Mouse (Mus musculus) kidney, adult 18-20 months (tissue): ENCODE measurements around the gene Higd1a.
A peak's percentile ranks its signal among the peaks of the same experiment; 100 is the strongest.

Source experiments
- DNase-seq: peaks from one replicate; pipeline ENCODE4 v3.0.0; 2021

Gene Higd1a

DNA sequence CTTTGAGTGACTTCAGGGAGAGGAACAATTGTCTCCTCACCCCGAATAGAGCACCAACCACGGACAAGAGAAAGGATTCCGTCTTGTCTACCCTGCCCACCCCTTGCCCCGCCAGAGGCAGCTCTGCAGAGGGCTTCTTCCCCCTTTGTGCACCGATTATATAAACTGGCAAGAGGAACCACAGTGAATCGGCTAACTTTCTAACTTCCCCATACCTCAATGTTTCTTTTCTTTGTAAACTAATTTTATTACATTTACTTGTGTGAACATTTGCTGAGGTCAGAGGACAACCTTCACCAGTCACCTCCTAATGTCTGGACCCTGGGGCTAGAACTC lies at the start of gene Higd1a:
Gene Higd1a, minus strand, starts transcription at position 210 of the 336 bp plus-strand sequence.
- no peak for DNase-seq

DNA sequence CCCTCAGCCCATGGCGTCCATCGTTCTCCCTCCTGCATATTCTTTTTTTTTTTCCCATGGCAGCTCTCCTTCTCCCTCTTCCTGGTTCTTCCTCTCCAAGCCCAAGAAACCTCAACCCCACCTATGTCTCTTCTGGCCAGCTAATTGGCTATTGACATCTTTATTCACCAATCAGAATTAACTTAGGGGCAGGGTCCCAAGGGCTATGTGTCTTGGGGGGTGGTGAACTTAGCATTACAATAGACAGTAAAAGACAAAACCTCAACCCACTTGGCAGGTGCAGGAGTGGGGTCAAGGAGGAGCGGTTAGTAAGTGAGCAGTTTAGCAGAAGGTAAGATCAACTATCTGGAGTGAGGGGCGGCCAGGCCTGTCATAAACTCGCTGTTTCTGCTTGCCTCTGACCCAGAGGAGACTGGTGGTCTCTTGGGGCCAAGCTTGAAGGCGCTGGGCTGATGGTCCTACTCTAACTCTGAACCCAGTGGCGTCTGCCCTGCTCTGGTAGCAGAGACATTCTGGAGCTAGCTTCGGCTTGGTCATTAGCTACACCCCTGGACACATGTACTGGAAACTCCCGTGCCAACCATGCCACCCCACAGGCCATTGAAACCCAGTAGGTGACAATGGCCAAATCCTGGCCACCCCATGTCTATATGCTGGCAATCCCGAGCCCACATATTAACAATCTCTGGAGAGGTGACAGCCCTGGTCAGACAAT lies 49.4 kb upstream of the Higd1a start:
- no peak for DNase-seq

DNA sequence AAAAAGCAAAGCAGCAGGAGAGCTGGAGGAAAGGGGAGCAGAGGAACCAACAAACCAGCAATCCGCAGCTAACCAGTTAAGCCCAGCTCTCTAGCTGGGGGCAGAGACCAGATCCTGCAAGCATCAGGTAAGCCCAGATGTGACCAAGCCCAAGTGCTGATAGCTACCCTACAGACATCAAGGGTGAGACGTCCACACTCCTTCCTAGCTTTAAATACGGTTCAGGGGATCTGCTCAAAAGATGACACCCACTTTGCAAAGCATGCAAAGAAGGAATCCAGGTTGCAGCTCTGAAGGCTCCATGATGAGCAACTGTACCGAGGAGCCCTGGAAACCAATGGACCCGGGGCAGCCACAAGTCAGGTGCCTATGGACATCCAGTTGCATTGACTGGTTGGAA lies 48.3 kb upstream of the Higd1a start:
- DNase-seq: no peak

DNA sequence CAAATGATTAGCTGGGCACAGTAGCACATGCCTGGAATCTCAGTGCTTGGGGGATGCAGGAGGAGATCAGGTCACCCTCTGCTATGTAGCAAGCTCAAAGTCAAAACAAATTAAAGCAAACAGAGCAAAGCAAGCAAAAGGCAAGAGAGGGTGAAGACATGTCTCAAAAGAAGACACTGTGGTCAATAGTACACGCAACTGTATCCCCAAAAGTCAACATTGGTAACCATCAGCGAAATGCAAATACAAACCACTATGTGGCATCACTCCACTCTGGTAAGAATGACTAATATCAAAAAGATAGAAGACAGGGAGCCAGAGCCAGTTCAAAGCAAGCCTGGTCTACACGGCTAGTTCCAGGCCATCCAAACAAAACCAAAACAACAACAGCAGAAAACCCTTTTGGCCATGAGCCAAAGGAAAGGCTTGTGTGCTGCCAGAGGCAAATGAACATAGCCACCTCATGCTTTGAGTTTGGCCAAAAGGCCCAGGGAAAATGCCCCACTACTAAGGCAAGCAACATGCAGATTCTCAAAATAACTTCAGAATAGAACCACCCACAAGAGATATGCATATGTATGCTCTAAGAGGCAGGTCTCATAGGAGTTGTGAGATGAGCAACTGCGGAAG lies 47.5 kb upstream of the Higd1a start:
- DNase-seq: no peak

DNA sequence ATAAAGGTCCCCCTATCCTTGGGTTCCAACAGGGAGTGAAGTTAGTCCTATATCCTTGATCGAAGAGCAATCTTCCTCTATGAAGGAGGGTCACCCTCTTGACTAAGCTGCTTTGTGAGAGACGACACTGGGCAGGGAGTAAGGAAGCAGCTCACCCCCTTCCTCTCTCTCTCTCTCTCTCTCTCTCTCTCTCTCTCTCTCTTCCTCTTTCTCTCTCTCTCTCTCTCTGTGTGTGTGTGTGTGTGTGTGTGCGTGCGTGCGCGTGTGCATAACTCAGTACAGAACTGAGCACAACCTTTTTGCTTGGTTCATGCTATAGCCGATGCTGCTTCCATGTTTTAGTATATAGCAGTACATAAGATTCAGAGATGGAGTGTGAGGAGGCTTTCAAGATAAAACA lies 46.8 kb upstream of the Higd1a start:
- DNase-seq: no peak

DNA sequence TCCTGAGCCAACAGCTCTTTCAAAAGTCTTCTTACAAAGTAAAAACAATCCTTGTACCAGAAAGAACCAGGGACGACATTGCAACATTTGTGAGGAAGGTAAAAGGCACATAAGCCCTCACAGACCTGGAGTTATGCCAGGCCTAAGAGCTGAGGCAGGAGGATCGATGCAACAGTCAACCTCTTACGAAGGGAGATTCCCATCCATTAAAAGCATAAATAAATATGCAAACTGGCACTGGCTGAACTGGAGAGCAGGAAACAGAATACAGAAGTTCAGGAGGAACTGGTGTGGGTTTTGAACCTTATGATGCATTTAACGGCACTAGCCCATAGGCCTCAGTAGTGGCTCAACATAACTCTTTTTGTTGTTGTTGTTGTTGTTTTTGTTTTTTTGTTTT lies 46.2 kb upstream of the Higd1a start:
- DNase-seq: no peak

DNA sequence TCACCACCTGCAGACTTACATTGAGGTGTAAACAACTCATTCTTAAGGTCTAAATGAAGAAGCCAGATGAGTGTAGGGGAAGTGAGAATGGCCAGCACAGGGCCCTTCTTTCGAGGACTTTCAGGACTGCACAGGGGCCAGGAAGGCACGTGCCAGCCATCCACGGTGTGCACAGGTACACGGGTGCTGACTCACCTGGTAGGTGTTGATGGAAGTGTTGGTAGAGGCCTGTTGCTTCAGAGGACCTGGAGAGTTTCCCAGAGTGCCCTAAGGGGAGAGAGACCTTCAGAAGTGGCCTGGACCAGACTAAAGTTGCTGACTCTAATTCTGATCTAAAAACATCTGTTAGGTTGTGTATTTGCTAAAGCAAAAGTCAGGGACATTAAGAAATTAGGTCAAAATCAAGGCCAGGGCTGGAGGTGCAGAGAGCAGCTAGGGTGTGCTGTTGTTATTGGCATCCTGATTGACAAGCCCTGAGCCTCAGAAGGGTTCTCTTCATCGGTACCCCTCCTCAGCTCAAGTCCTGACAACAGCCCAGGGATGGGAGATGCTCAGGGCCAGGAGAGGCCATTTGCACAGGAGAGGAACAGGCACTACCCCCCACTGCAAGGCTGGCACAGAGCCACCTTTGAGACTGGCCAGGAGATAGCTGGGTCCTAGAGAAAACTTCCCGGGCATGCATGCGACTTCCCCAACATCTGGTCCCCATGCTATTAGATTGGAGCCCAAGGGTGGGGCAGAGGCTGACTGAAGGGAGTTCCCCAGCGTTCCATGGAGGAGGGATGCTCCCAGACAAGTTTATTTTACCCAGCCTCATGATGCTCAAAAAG lies 45.5 kb upstream of the Higd1a start:
- no peak for DNase-seq

DNA sequence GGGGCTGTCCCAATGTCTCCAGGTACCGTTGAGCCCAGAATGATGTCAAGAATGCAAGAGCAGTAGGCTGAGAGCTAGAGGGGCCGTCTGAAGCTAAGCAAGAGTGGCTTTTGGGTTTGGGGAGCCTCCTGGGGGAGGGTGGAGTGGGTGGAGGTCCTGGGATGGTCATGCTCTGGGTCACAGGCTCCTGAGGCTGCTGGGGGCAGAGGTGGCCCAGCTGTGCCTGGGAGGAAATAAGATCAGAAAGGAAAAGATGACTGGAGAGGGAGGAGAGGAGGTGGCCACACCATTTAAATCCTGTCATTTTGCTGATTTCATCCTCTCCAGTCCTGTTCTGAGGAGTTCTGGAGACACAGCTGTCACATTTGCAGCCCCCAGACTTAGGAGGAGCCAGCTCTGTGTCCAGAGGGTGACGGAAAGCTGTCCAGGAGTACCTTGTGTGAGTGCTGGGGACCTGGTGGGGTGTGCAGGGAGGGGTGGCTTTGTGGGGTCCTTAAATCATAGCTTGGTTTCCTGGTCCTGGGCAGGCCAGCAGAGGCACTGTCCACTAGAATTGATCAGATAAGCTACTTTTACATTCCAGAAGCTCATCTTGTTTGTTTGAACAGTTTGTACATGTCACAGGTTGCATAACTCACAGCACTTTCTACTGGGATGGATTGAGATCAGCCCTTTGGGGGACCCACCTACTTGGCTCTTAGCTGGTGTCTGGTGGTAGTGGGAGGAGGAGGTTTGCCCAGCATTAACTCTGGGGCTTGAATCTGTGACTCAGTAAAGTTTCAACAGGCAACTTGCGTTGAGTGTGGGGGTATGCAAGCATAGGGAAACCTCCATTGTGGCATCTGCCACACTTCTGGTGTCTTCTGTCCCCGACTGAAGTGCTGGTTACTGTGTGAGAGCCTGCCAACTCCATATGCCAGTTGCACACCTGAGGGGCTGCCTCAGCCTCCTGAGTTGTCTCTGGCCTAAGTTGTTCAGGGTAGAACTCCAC lies 43.8 kb upstream of the Higd1a start:
- no peak for DNase-seq

DNA sequence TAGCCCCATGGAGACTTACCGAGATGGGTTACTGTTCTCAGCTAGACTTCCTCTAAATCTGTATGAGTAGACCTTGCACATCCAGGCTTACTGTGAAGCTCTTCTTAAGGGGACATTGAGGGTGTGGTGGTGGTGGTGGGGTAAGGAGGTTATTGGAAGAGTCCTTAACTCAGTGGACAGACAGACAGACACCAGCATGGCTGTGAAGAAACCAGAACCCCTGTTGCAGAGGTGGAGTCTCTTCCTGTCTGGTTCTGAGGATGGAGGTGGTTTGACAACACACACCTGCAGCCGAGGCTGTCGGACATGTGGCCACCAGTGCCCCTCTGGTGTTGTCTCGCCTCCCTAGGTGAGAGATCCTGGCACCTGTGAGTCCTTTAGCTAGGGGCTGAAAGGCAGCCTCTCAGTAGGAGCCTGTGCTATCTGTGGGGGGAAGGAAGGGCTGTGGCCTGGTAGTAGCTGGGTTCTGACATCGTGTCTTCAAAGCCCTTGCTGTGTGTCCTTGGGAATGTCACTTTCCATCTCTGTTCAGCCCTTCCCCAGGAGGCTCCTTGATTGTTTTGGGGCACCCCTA lies 42.2 kb upstream of the Higd1a start:
- DNase-seq: no peak

DNA sequence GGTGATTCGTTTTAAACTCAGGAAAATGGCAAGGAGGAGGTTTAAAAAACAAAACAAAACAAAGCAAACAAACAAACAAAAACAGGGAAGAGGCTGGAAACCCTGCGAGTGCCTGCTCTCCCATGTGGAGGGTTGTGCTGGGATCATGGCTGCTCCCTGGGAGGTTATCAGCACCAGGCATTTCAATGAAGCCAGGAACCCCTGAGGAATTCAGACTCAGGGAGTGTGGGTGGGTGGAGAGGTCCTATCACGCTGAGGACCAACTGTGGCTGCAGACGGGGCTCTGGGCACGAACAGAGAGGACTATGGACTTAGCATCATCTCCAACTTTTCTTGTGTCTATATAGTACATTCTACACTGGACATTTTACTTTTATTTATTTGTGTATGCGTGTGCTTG lies 41.1 kb upstream of the Higd1a start:
- DNase-seq: no peak

DNA sequence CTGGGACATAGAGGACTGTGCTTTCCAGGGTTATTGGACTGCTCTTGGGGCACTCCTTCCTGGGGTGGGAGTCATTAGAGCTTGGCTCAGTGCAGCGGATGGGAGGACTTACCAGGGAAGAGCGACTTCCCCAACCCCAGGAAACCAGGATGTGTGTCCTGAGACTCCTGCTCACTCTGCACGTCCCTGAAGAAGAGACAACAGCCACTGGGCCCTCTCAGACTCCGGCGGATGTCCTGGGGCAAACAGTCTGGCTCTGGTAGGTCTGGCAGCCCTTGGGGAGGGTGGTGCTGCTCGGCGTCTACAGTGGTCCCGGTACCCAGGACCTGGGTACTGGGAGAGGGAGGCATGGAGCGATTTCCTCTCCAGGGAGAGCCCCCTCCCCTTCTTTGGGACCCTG lies 40.1 kb upstream of the Higd1a start, which contains the start of gene Ackr2:
Gene Ackr2, plus strand, starts transcription at position 111 of the 400 bp plus-strand sequence.
- no peak for DNase-seq

DNA sequence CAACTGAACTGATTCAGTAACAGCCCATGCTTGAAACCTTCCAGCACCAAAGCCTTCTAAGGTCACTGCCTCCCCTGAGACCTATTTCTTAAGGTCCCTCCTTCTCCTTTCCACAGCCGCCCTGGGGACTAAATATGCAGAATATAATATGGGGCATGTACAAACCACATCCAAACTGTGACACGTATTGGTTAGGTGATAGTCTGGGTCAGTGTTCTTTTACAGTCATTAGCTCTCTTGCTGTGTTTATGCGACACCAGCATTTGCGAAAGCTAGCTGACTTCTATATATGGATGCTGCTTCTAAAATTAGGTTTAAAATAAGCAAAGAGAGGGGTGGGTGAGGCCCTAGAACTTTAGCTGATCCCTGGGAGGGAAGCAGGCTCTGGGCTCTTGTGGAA lies 38.7 kb upstream of the Higd1a start:
- DNase-seq: no peak

DNA sequence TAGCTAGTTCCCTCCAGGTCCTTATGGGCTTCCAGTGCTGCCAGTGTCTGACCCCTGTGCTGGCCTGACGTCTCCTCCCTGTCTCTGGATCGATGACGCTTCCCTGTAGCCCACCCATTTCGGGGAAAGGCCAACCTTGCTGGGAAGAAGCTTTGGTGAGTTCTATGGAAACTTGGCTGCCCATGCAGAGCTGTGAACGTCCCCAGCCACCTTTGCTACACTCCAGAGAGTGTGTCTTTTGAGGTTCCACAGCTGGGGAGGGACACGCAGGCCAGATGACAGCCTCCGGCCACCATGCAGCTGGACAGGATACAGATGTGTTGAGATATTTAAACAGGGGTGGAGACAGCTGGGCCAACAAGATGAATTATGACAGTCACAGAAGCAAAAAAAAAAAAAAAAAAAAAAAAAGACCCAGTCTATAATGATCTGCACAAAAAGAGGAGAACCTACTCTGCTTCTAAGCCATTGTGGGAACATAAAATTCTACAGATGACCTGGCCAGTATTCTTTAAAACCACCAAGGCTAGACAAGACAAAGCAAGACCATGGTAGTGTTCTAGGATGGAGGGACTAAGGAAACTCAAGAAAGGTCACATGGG lies 37.3 kb upstream of the Higd1a start:
- DNase-seq: no peak

DNA sequence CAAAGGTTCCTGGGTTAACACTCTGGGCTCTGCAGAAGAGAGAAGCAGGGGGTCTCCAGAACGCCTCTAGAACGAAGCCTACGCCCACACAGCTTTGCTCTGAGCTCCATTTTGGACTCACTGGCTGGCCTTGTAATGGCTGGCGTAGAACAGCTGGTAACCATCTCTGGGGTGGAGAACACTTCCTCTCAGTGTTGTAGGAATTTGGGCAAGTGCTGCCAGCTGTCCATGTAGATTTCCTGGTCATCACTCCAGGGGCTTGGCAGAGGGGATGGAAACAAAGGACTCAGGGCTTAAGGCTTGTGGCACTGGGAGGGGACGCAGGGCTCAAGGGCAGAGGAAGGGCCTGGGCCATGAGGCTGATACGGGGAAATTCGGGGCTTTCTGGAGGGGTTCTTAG lies 36.3 kb upstream of the Higd1a start:
- no peak for DNase-seq

DNA sequence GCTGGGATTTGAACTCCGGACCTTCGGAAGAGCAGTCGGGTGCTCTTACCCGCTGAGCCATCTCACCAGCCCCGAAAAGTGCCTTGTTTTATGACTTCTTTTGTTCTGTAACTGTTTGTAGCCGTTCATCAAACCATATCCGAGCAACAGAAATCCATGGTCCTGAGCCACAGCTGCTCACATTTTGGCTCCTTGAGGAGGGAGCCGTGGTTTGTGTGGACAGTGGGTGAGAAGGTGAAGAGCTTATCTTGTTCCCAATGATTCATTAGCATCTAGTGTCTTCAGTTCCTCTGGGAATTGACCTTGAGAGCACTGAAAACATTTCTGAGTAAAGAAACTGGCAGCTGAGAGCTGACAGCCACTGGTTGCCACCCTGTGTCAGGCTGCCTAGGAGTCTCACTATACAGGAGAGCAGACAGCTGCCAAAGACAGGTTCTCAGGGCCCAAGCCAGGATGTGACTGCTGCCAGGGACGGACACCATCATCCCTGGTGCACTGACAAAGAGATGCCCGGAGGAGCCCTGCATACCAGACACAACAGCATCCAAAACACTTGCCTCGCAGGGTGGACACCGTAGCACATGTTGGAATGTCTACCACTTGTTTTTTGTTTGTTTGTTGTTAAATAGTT lies 34.0 kb upstream of the Higd1a start:
- no peak for DNase-seq

DNA sequence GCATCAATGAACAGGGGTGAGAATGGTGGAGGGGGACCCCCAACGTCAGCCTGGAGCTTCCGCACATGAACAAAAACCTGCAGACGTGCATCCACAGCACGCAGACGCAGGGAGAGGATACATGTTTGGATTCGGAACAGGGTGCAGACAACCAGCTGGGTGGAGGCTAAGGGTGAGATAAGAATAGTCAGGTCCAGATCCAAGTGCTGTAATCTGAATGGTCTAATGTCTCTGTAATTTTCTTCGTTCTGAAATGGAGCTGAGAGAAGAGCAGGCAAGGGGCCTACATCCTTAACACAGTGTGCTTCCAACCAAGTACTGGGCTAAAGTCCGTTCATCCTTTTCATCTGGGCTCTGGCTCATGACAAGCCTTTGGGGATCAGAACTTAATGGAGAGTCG lies 33.1 kb upstream of the Higd1a start:
- no peak for DNase-seq

DNA sequence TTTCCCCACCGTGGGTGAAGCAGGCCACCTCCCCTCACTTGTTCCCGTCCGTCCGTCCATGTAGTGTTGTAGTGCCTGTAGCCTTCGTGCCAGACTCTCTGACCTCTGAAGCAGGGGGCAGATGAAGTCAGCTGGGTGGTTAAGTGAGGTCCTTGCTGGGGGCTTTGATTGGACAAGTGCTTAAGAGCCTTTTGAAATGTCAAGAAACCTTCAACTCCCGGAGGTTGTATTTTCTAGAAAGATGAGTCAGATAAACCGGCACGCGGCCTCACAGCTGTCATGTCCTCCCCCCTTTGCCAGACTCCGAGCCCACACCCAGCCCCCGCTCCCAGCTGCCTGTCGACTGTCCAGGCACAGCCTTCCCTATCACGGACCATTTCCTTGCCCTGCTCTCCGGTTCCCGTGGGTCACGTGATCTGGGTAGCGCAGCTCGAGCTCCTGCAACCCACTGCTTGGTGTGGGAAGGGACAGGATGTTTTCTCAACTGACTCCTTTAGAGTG lies 32.3 kb upstream of the Higd1a start:
- peak; percentile 55 for DNase-seq

DNA sequence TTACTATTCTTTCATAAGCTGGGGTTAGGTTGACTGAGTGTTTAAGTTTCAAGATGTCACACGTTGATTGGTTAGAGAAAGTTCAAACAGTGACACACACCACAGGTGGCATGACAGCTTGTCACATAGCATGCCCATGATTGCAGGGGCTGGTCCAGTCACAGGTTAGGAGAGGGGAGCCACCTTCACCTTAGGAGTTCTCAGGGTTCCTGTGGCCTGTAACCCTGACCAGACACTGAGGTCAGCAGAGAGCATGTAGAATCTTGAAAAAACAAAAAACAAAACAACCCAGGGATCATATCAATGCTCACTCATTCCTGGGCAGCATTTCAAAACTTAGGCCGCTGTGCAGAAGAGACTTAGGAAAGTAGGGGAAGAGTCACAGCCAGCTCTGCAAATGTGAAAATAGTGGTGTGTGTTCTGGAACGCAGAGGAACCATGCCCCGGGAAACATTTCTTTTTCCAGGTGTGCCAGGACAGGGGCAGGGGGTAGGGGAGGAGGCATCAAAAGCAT lies 31.8 kb upstream of the Higd1a start:
- no peak for DNase-seq

DNA sequence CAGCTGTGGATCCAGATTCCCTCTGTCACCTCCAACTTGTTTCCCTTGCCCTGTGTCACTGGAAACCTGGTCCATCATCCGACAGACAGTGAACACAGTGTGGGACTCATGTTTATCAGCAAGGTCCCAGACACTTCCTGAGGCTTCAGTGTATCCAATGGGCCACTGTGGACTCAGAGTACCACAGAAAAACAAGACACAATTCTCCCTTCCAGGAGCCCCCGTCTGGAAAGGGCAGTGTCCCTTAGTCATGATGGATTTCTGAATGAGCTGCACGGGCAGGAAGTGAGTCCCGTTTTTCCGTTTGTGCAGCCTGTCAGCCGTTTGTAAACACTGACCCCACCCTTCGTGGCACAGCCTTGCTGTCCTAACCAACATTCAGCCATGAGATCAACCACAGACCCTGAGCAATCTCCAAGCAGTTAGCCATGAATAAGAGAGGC lies 23.9 kb upstream of the Higd1a start:
- peak; percentile 21 for DNase-seq

DNA sequence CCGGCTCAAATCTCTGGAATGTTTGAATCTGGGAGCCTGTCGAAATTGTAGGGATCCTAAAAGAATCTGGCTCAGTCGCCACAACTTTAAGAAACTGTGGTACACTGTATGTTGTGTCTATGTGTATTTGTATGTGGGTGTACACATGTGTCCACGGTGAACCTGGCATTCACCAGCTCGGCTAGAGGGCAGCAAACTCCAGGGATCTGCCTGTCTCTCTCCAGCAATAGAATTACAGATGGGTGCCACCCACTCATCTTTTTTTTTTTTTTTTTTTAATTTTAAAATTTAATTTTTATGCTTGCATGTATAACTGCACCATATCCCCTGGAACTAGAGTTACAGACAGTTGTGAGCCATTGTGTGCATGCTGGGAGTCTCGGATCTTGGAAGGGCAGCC lies 23.1 kb upstream of the Higd1a start:
- DNase-seq: no peak

DNA sequence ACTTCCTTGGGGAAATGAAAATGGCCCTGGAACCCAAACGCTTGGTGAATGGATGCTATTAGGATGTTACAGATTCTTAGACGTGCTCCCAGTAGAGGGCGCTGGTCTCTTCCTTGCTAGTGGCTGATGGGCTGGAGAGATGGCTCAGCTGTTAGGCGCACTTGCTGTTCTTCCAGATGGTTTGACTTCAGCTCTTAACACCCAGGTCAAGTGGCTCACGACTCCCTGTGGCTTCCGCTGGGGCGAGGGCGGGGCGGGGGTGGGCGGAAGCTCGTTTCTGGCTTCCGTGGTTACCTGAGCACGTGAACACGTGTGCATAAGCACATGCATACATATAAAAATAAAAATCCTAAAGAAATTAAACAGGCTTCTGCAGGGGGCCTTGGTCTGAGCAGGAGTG lies 22.7 kb upstream of the Higd1a start:
- peak; percentile 67 for DNase-seq
